Mouse (Mus musculus): ENCODE data around the gene Mlana. TPM values are rescaled to one million over a fixed set of nuclear protein-coding genes. Genes with fewer than 3 reads are reported as not detected.

Mlana gene
- total RNA-seq (2014; fragmentation: Nextera tagmentation) (not detected in 2 replicates), total RNA-seq (2017) (0.46 TPM in 1 of 2 replicates, not detected in the other), polyA plus RNA-seq (2012) (not detected in 2 replicates)

GRCm38 (mm10) chr19:29697245-29697874 is at the start of gene Mlana:
Mlana (plus strand) TSS chr19:29697824.
- Histone ChIP-seq H3K36me3 (replicated peaks) (no peaks in the 10 kb centered on the region), H3K4me1 (ENCODE audit: insufficient read depth, low read depth, low read length) (0 out of 2 replicates have a peak, but pooled peaks cover 5% of the 10 kb centered on the region), H3K4me3 (ENCODE audit: low read depth, low read length) (no peak within 1 kb of the TSS), H3K27me3 (ENCODE audit: insufficient read depth, low read length) (peaks cover 3% of the 10 kb centered on the region), H3K9me3 (replicated peaks) (no peaks in the 10 kb centered on the region; the same call in 1 of the 2 replicates)
- no peak for TF ChIP-seq POLR2AphosphoS5 (IDR thresholded peaks at IDR 0.05; ENCODE audit: insufficient replicate concordance, low read depth, low read length)
- TF ChIP-seq GATA1 (IDR thresholded peaks at IDR 0.05; ENCODE audit: borderline replicate concordance, low read length) = no peak
- no peak for TF ChIP-seq GATA2 (IDR thresholded peaks at IDR 0.05; ENCODE audit: borderline replicate concordance, low read depth, low read length)
- no peak for TF ChIP-seq TAL1 (conservative IDR thresholded peaks at IDR 0.05; ENCODE audit: low read depth, low read length)
- no peak for TF ChIP-seq CTCF (IDR thresholded peaks at IDR 0.05; ENCODE audit: low read depth, low read length)
- ATAC-seq (ENCODE audit: extremely low read depth, insufficient number of reproducible peaks, low FRiP score, poor library complexity, severe bottlenecking) = no peak
- DNase-seq (ENCODE audit: low spot score) = no peak

- Histone ChIP-seq H3K4me3 (ENCODE audit: low read depth, low read length) (peak overlapping the region; percentile 96; the same call in 1 of the 2 replicates), H3K9me3 (replicated peaks) (no peaks in the 10 kb centered on the region), H3K36me3 (replicated peaks) (peaks cover 22% of the 10 kb centered on the region), H3K4me1 (ENCODE audit: insufficient read depth, low read depth, low read length) (peaks cover 19% of the 10 kb centered on the region), H3K27me3 (ENCODE audit: insufficient read depth, low read length) (peaks cover 13% of the 10 kb centered on the region)
- no peak for TF ChIP-seq GATA1 (IDR thresholded peaks at IDR 0.05; ENCODE audit: borderline replicate concordance, low read length)
- TF ChIP-seq POLR2AphosphoS5 (IDR thresholded peaks at IDR 0.05; ENCODE audit: insufficient replicate concordance, low read depth, low read length) = no peak
- TF ChIP-seq GATA2 (IDR thresholded peaks at IDR 0.05; ENCODE audit: borderline replicate concordance, low read depth, low read length) = no peak
- no peak for TF ChIP-seq TAL1 (conservative IDR thresholded peaks at IDR 0.05; ENCODE audit: low read depth, low read length)
- no peak for TF ChIP-seq CTCF (IDR thresholded peaks at IDR 0.05; ENCODE audit: low read depth, low read length)
- no peak for DNase-seq (ENCODE audit: low spot score)
- ATAC-seq (ENCODE audit: extremely low read depth, insufficient number of reproducible peaks, low FRiP score, poor library complexity, severe bottlenecking) = no peak
Measured at GRCm38 (mm10) chr19:29648550-29648914, 49.1 kb upstream of the Mlana start.

GRCm38 (mm10) chr19:29649683-29650082 is 47.9 kb upstream of the Mlana start:
- TF ChIP-seq GATA2 (IDR thresholded peaks at IDR 0.05; ENCODE audit: borderline replicate concordance, low read depth, low read length) (no peak), POLR2AphosphoS5 (IDR thresholded peaks at IDR 0.05; ENCODE audit: insufficient replicate concordance, low read depth, low read length) (no peak), GATA1 (IDR thresholded peaks at IDR 0.05; ENCODE audit: borderline replicate concordance, low read length) (no peak), TAL1 (conservative IDR thresholded peaks at IDR 0.05; ENCODE audit: low read depth, low read length) (no peak), CTCF (IDR thresholded peaks at IDR 0.05; ENCODE audit: low read depth, low read length) (no peak)
- Histone ChIP-seq H3K27me3 (ENCODE audit: insufficient read depth, low read length) (peaks cover 20% of the 10 kb centered on the region), H3K9me3 (replicated peaks) (no peaks in the 10 kb centered on the region), H3K4me1 (ENCODE audit: insufficient read depth, low read depth, low read length) (peaks cover 19% of the 10 kb centered on the region), H3K36me3 (replicated peaks) (peaks cover 17% of the 10 kb centered on the region), H3K4me3 (ENCODE audit: low read depth, low read length) (no peak overlapping the region)
- ATAC-seq (ENCODE audit: extremely low read depth, insufficient number of reproducible peaks, low FRiP score, poor library complexity, severe bottlenecking) (no peak), DNase-seq (ENCODE audit: low spot score) (no peak)

GRCm38 (mm10) chr19:29653768-29654265 is 43.8 kb upstream of the Mlana start:
- Histone ChIP-seq H3K4me1 (ENCODE audit: insufficient read depth, low read depth, low read length) (peaks cover 8% of the 10 kb centered on the region; the same call in 1 of the 2 replicates), H3K9me3 (replicated peaks) (no peaks in the 10 kb centered on the region), H3K36me3 (replicated peaks) (no peaks in the 10 kb centered on the region), H3K4me3 (ENCODE audit: low read depth, low read length) (no peak overlapping the region), H3K27me3 (ENCODE audit: insufficient read depth, low read length) (peaks cover 43% of the 10 kb centered on the region)
- TF ChIP-seq GATA2 (IDR thresholded peaks at IDR 0.05; ENCODE audit: borderline replicate concordance, low read depth, low read length) (no peak), POLR2AphosphoS5 (IDR thresholded peaks at IDR 0.05; ENCODE audit: insufficient replicate concordance, low read depth, low read length) (no peak), GATA1 (IDR thresholded peaks at IDR 0.05; ENCODE audit: borderline replicate concordance, low read length) (no peak)
- DNase-seq (ENCODE audit: low spot score) (no peak), ATAC-seq (ENCODE audit: extremely low read depth, insufficient number of reproducible peaks, low FRiP score, poor library complexity, severe bottlenecking) (no peak)

GRCm38 (mm10) chr19:29655148-29655547 is 42.5 kb upstream of the Mlana start:
- TF ChIP-seq TAL1 (conservative IDR thresholded peaks at IDR 0.05; ENCODE audit: low read depth, low read length) = no peak
- no peak for TF ChIP-seq POLR2AphosphoS5 (IDR thresholded peaks at IDR 0.05; ENCODE audit: insufficient replicate concordance, low read depth, low read length)

GRCm38 (mm10) chr19:29656029-29656428 is 41.6 kb upstream of the Mlana start:
- TF ChIP-seq GATA2 (IDR thresholded peaks at IDR 0.05; ENCODE audit: borderline replicate concordance, low read depth, low read length) = no peak
- no peak for TF ChIP-seq CTCF (IDR thresholded peaks at IDR 0.05; ENCODE audit: low read depth, low read length)
- no peak for TF ChIP-seq TAL1 (conservative IDR thresholded peaks at IDR 0.05; ENCODE audit: low read depth, low read length)
- no peak for TF ChIP-seq POLR2AphosphoS5 (IDR thresholded peaks at IDR 0.05; ENCODE audit: insufficient replicate concordance, low read depth, low read length)
- TF ChIP-seq GATA1 (IDR thresholded peaks at IDR 0.05; ENCODE audit: borderline replicate concordance, low read length) = no peak
- H3K27me3 ChIP-seq (ENCODE audit: insufficient read depth, low read length) = peaks cover 51% of the 10 kb centered on the region
- H3K9me3 ChIP-seq (replicated peaks) = no peaks in the 10 kb centered on the region
- DNase-seq (ENCODE audit: low spot score) (no peak), ATAC-seq (ENCODE audit: extremely low read depth, insufficient number of reproducible peaks, low FRiP score, poor library complexity, severe bottlenecking) (no peak)
- H3K4me1 ChIP-seq (ENCODE audit: insufficient read depth, low read depth, low read length) = no peaks in the 10 kb centered on the region
- no peak overlapping the region for H3K4me3 ChIP-seq (ENCODE audit: low read depth, low read length)
- no peaks in the 10 kb centered on the region for H3K36me3 ChIP-seq (replicated peaks)

More at GRCm38 (mm10) chr19:29655148-29655547, 42.5 kb upstream of the Mlana start:
- no peak overlapping the region for H3K4me3 ChIP-seq (ENCODE audit: low read depth, low read length)
- no peak for DNase-seq (ENCODE audit: low spot score)
- peaks cover 51% of the 10 kb centered on the region for H3K27me3 ChIP-seq (ENCODE audit: insufficient read depth, low read length)
- H3K36me3 ChIP-seq (replicated peaks) = no peaks in the 10 kb centered on the region
- H3K9me3 ChIP-seq (replicated peaks) = no peaks in the 10 kb centered on the region
- H3K4me1 ChIP-seq (ENCODE audit: insufficient read depth, low read depth, low read length) = no peaks in the 10 kb centered on the region
- ATAC-seq (ENCODE audit: extremely low read depth, insufficient number of reproducible peaks, low FRiP score, poor library complexity, severe bottlenecking) = no peak
